Mouse (Mus musculus): ENCODE results near the gene Sh2d2a. TPM values are rescaled to one million over a fixed set of nuclear protein-coding genes. Genes with fewer than 3 reads are reported as not detected.
"Not testable (repeated sequence)": the region's sequence is repeated elsewhere in the genome, so short reads cannot be mapped to it uniquely, and the experiment has no call there.

The Sh2d2a gene
- polyA plus RNA-seq, 1 experiment from 2014 or later = not detected

GRCm38 (mm10) chr3:87901036-87901624, 54.6 kb downstream of the Sh2d2a start:
- H3K36me3 ChIP-seq = no peaks in the 10 kb centered on the region
- H3K4me1 ChIP-seq = no peaks in the 10 kb centered on the region
- no peak overlapping the region for H3K9ac ChIP-seq
- 63% methylated on average over 1 of the region's 1 CpGs for WGBS
- no peak overlapping the region for H3K4me3 ChIP-seq
- no peaks in the 10 kb centered on the region for H3K27me3 ChIP-seq (replicated peaks)
- no peak overlapping the region for H3K27ac ChIP-seq
- no peak for ATAC-seq (ENCODE audit: low FRiP score, low read depth)
- H3K9me3 ChIP-seq = no peaks in the 10 kb centered on the region
- H3K4me2 ChIP-seq (replicated peaks) = no peak overlapping the region

GRCm38 (mm10) chr3:87901959-87902358, 55.4 kb downstream of the Sh2d2a start:
- H3K27ac ChIP-seq; H3K9me3 ChIP-seq; H3K4me1 ChIP-seq; H3K4me2 ChIP-seq (replicated peaks); H3K4me3 ChIP-seq; ATAC-seq (ENCODE audit: low FRiP score, low read depth); H3K27me3 ChIP-seq (replicated peaks); H3K36me3 ChIP-seq; H3K9ac ChIP-seq: not testable (repeated sequence)
- WGBS = 77% methylated on average over 6 of the region's 6 CpGs

- Histone ChIP-seq H3K27ac (no peak overlapping the region), H3K27me3 (replicated peaks) (no peaks in the 10 kb centered on the region), H3K9ac (no peak overlapping the region), H3K4me3 (no peak overlapping the region), H3K4me2 (replicated peaks) (no peak overlapping the region), H3K36me3 (no peaks in the 10 kb centered on the region), H3K9me3 (no peaks in the 10 kb centered on the region), H3K4me1 (peaks cover 17% of the 10 kb centered on the region)
- 55% methylated on average over 5 of the region's 5 CpGs for WGBS
- no peak for ATAC-seq (ENCODE audit: low FRiP score, low read depth)
Measured at GRCm38 (mm10) chr3:87903821-87904220, 57.3 kb downstream of the Sh2d2a start.

Other genes starting within 250 kb of the Sh2d2a start
- gene Arhgef11, start 229.2 kb upstream of the Sh2d2a start, polyA plus RNA-seq (2016; fragmentation: Nextera tagmentation; extraction: Ambion mirVana) = 23.6 and 27.1 TPM in 2 replicates
- 0.33 and 0.53 TPM in 2 replicates for gene Lrrc71, start 98.1 kb upstream of the Sh2d2a start, polyA plus RNA-seq (2016; fragmentation: Nextera tagmentation; extraction: Ambion mirVana)
- 93.8 and 141 TPM in 2 replicates for gene Ntrk1, start 51.6 kb upstream of the Sh2d2a start, polyA plus RNA-seq (2016; fragmentation: Nextera tagmentation; extraction: Ambion mirVana)
- gene Insrr, start 49.8 kb upstream of the Sh2d2a start, polyA plus RNA-seq (2016; fragmentation: Nextera tagmentation; extraction: Ambion mirVana) = 1.4 and 1.9 TPM in 2 replicates
- gene Pear1, start 22.4 kb upstream of the Sh2d2a start, polyA plus RNA-seq (2016; fragmentation: Nextera tagmentation; extraction: Ambion mirVana) = 11.7 and 12.4 TPM in 2 replicates
- 14.3 and 15.4 TPM in 2 replicates for gene Prcc, start 38.9 kb downstream of the Sh2d2a start, polyA plus RNA-seq (2016; fragmentation: Nextera tagmentation; extraction: Ambion mirVana)
- 225 and 233 TPM in 2 replicates for gene Hdgf, start 59.6 kb downstream of the Sh2d2a start, polyA plus RNA-seq (2016; fragmentation: Nextera tagmentation; extraction: Ambion mirVana)
- 78.4 and 81.7 TPM in 2 replicates for gene Mrpl24, start 72.8 kb downstream of the Sh2d2a start, polyA plus RNA-seq (2016; fragmentation: Nextera tagmentation; extraction: Ambion mirVana)
- 60.7 and 64.1 TPM in 2 replicates for gene Isg20l2, start 83.6 kb downstream of the Sh2d2a start, polyA plus RNA-seq (2016; fragmentation: Nextera tagmentation; extraction: Ambion mirVana)
- gene Rrnad1, start 84.0 kb downstream of the Sh2d2a start, polyA plus RNA-seq (2016; fragmentation: Nextera tagmentation; extraction: Ambion mirVana) = 22.2 TPM in 2 replicates
- gene Crabp2, start 101.9 kb downstream of the Sh2d2a start, polyA plus RNA-seq (2016; fragmentation: Nextera tagmentation; extraction: Ambion mirVana) = 372 and 405 TPM in 2 replicates
- gene Nes, start 124.3 kb downstream of the Sh2d2a start, polyA plus RNA-seq (2016; fragmentation: Nextera tagmentation; extraction: Ambion mirVana) = 140 and 169 TPM in 2 replicates
- gene Bcan, start 153.5 kb downstream of the Sh2d2a start, polyA plus RNA-seq (2016; fragmentation: Nextera tagmentation; extraction: Ambion mirVana) = 2.4 and 4.1 TPM in 2 replicates
- gene Hapln2, start 180.8 kb downstream of the Sh2d2a start, polyA plus RNA-seq (2016; fragmentation: Nextera tagmentation; extraction: Ambion mirVana) = 0.24 and 0.60 TPM in 2 replicates
- gene Gpatch4, start 196.4 kb downstream of the Sh2d2a start, polyA plus RNA-seq (2016; fragmentation: Nextera tagmentation; extraction: Ambion mirVana) = 28.9 and 29.1 TPM in 2 replicates
- gene Naxe, start 211.7 kb downstream of the Sh2d2a start, polyA plus RNA-seq (2016; fragmentation: Nextera tagmentation; extraction: Ambion mirVana) = 129 and 141 TPM in 2 replicates
- not detected in 2 replicates for gene Ttc24, start 231.5 kb downstream of the Sh2d2a start, polyA plus RNA-seq (2016; fragmentation: Nextera tagmentation; extraction: Ambion mirVana)
- gene Iqgap3, start 235.2 kb downstream of the Sh2d2a start, polyA plus RNA-seq (2016; fragmentation: Nextera tagmentation; extraction: Ambion mirVana) = 14.1 and 14.3 TPM in 2 replicates

Data from neural tube, embryonic 12.5 days (tissue).